Mouse (Mus musculus) limb, embryonic 15.5 days (tissue): ENCODE data around the gene Cacna2d3. TPM values are rescaled to one million over a fixed set of nuclear protein-coding genes. Genes with fewer than 3 reads are reported as not detected.

Source experiments
- ATAC-seq: fragments of 200-750 bp; cut with Nextera tagmentation; 2 replicates; pipeline ENCODE4 v1.8.0; 2017; ENCODE audit warnings: low read depth, moderate TSS enrichment; ENCODE audit not compliant: insufficient number of reproducible peaks, low FRiP score, low TSS enrichment
- H3K27ac ChIP-seq: fragments of 300-500 bp; sonication (generic); 2 replicates; pipeline ENCODE4 v1.5.1; 2015; ENCODE audit warnings: moderate library complexity, mild to moderate bottlenecking, inconsistent platforms
- H3K27me3 ChIP-seq: fragments of 300-500 bp; sonication (generic); 2 replicates; pipeline ENCODE4 v1.6.1; 2015; ENCODE audit warnings: inconsistent platforms
- H3K36me3 ChIP-seq: fragments of 300-500 bp; sonication (generic); 2 replicates; pipeline ENCODE4 v1.6.1; 2015; ENCODE audit warnings: inconsistent platforms
- H3K4me1 ChIP-seq: fragments of 300-500 bp; sonication (generic); 2 replicates; pipeline ENCODE4 v1.6.1; 2015; ENCODE audit warnings: inconsistent platforms
- H3K4me2 ChIP-seq: fragments of 300-500 bp; sonication (generic); 2 replicates; pipeline ENCODE4 v1.6.1; 2015; ENCODE audit warnings: mild to moderate bottlenecking, inconsistent platforms
- H3K4me3 ChIP-seq: fragments of 300-500 bp; sonication (generic); 2 replicates; pipeline ENCODE4 v1.5.1; 2015; ENCODE audit warnings: mild to moderate bottlenecking, inconsistent platforms
- H3K9ac ChIP-seq: fragments of 300-500 bp; sonication (generic); 2 replicates; pipeline ENCODE4 v1.6.1; 2015; ENCODE audit warnings: inconsistent platforms
- H3K9me3 ChIP-seq: fragments of 300-500 bp; sonication (generic); 2 replicates; pipeline ENCODE4 v1.6.1; 2016; ENCODE audit warnings: inconsistent platforms
- WGBS: fragments of 180-500 bp; shearing (Covaris S2); methylation state at CpG from one replicate; pipeline ENCODE4 v1.1.7; 2015; 5-methylcytosine and 5-hydroxymethylcytosine counted together
- polyA plus RNA-seq: library from polyadenylated mRNA; unstranded; fragments of >200 nt; fragmentation: Nextera tagmentation; extraction: Ambion mirVana; gene quantifications from 2 replicates; pipeline ENCODE4 v1.2.1, GENCODE M21; 2015

The Cacna2d3 gene
- polyA plus RNA-seq, 1 experiment from 2014 or later: 7.2 TPM

DNA sequence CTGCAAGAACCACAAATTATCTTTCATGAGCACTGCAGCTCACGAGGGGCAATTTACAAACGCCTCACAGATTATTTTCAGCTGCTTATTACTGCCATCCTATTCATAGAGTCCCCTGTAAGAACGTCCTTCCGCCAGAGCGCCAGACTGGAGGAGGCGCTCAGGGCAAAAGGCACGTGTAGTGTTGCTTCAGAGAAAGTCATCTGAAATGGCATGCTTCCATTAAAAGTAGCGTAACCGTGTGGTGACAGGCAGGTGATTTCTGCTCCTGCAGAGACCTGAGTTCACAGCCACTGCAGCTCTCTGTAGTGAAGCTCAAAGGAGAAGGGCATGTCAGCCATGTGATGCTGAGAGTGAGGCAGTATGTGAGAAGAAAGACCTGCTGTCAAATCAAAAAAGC is 691.1 kb downstream of the Cacna2d3 start:
- 40% methylated on average over 9 of the region's 9 CpGs for WGBS
- no peaks in the 10 kb centered on the region for H3K36me3 ChIP-seq
- H3K4me1 ChIP-seq: peaks cover 7% of the 10 kb centered on the region; the same call in 1 of the 2 replicates
- no peak overlapping the region for H3K4me3 ChIP-seq
- H3K27me3 ChIP-seq: no peaks in the 10 kb centered on the region
- H3K9ac ChIP-seq: no peak overlapping the region
- no peak overlapping the region for H3K4me2 ChIP-seq
- no peak for ATAC-seq
- no peak overlapping the region for H3K27ac ChIP-seq
- no peaks in the 10 kb centered on the region for H3K9me3 ChIP-seq

DNA sequence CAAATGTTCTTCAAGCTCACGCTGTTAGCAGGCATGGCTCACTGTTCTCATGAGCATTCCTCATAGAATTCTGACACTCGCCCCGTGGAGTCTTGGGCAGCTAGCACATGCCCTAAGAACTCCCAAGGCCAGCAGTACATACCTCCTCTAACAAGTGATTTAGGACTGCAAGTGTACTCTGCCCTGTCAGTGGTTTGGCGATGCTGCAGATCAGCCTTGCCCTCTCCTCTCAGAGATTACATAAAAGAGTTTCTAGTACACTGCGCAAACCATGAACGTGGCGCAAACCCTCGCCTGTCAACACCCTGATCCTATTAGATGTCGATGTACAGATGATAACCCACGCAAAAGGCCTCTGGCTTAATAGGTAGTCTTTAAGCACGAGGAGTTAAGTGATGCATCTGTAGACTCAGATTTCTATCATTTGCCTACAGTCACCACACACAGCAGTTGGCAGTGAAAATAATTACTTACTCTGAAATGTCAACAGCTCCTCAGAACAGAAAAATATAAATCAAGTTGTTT is 691.7 kb downstream of the Cacna2d3 start:
- H3K4me3 ChIP-seq: no peak overlapping the region
- H3K4me1 ChIP-seq: peaks cover 7% of the 10 kb centered on the region; the same call in 1 of the 2 replicates
- H3K9me3 ChIP-seq: no peaks in the 10 kb centered on the region
- WGBS: 62% methylated on average over 11 of the region's 11 CpGs
- H3K27ac ChIP-seq: no peak overlapping the region
- ATAC-seq: no peak
- no peaks in the 10 kb centered on the region for H3K36me3 ChIP-seq
- H3K27me3 ChIP-seq: no peaks in the 10 kb centered on the region
- H3K4me2 ChIP-seq: no peak overlapping the region
- H3K9ac ChIP-seq: no peak overlapping the region

DNA sequence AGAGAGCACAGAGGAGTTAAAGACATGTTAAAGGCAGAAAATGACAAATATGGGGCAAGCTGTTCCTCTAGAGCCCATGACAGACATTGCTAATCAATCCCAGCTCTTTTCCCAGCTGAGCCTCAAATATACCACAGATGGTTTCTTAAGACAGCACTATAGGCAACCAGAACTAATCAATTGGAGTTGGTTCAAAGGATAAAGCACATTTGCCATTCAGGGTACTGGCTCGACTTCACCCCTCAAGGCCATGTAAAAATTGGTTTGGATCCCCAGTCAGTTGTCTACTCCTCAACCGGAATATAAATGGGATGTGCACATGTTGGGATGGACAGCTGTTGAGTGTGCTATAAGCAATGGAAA is 692.6 kb downstream of the Cacna2d3 start:
- WGBS: 49% methylated on average over 2 of the region's 2 CpGs
- Histone ChIP-seq H3K4me3 (no peak overlapping the region), H3K4me2 (no peak overlapping the region), H3K9me3 (no peaks in the 10 kb centered on the region), H3K27ac (no peak overlapping the region), H3K4me1 (peaks cover 7% of the 10 kb centered on the region; the same call in 1 of the 2 replicates), H3K9ac (no peak overlapping the region), H3K27me3 (no peaks in the 10 kb centered on the region), H3K36me3 (no peaks in the 10 kb centered on the region)
- no peak for ATAC-seq

DNA sequence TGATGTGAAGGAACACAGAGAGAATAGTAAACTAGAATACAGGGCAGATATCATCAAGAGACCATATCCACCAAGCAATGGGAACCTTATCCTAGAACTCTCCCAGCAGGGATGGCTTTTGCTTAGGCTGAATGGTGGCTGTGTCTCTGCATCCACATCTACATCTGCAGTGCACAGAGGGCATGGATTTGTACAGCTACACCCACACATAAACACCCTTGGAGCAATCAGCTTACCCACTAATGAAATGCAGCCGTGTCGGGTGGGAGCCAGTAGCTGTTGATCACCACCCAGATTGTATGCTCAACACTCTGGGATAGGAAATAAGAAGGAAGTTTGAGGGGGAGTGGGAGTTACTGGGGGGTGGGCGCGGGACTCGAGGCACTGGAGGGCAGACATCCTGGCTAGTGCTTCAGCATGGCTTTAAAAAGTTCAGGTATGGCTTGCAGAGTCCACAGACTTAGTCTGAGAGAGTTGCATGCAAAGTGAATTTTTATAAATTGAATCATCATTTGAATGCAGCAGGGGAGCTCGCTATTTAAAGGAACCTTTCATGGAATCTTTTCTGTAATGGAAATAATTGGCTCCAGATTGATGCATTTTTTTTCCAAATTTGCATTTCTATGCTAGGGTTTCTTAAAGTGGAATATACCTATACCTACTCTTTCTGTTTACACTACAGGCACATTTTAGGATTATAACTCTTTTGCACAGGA is 693.1 kb downstream of the Cacna2d3 start:
- Histone ChIP-seq H3K27ac (peak overlapping the region; percentile 85), H3K4me3 (no peak overlapping the region), H3K4me1 (peaks cover 7% of the 10 kb centered on the region; the same call in 1 of the 2 replicates), H3K4me2 (0 out of 2 replicates have a peak overlapping the region, but pooled peaks have one; percentile 14), H3K27me3 (no peaks in the 10 kb centered on the region), H3K36me3 (no peaks in the 10 kb centered on the region), H3K9me3 (no peaks in the 10 kb centered on the region), H3K9ac (no peak overlapping the region)
- no peak for ATAC-seq
- WGBS: 34% methylated on average over 6 of the region's 6 CpGs

DNA sequence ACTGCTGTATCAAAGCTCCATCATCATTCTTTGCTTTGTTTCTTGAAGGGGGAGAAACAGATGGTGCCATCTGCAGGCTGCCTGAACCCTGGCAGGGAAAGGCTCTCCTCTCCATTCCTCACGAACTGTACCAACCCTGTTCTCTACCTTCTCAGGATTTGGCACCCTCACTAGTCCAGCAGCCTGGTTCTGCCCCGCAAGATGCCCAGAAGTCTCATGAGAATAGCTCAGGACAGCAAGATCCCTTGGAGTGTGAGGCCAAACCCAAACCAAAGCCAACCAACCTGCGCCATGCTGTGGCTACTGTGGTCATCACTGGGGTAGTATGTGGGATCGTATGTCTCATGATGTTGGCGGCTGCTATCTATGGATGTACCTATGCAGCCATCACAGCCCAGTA is 694.4 kb downstream of the Cacna2d3 start:
- Histone ChIP-seq H3K27ac (no peak overlapping the region), H3K9ac (no peak overlapping the region), H3K4me3 (no peak overlapping the region), H3K4me2 (no peak overlapping the region), H3K27me3 (no peaks in the 10 kb centered on the region), H3K9me3 (no peaks in the 10 kb centered on the region), H3K36me3 (no peaks in the 10 kb centered on the region), H3K4me1 (peaks cover 7% of the 10 kb centered on the region; the same call in 1 of the 2 replicates)
- WGBS: 88% methylated on average over 5 of the region's 5 CpGs
- no peak for ATAC-seq

DNA sequence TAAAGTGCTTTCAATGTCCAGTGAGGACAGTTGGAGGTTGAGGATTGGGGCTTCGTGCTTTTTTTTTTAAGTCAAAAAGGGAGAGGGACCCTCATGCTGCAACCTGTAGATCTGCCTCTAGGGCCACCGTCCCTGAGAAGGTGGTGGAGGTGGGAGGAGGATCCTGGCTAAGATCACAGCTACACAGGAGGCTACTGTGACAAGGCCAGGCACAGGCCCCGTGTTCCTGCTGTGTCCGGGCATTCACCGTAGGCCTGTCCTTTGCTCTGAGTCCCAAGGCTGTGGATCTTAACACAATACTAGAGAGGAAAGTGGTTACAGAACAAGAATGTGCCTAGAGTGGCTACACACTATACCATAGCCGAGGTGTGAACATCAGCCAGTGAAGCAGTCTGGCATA is 696.3 kb downstream of the Cacna2d3 start:
- no peaks in the 10 kb centered on the region for H3K9me3 ChIP-seq
- peaks cover 7% of the 10 kb centered on the region; the same call in 1 of the 2 replicates for H3K4me1 ChIP-seq
- no peak overlapping the region for H3K27ac ChIP-seq
- ATAC-seq: no peak
- H3K27me3 ChIP-seq: no peaks in the 10 kb centered on the region
- WGBS: 82% methylated on average over 6 of the region's 6 CpGs
- no peak overlapping the region for H3K4me3 ChIP-seq
- no peaks in the 10 kb centered on the region for H3K36me3 ChIP-seq
- H3K9ac ChIP-seq: no peak overlapping the region
- no peak overlapping the region for H3K4me2 ChIP-seq

DNA sequence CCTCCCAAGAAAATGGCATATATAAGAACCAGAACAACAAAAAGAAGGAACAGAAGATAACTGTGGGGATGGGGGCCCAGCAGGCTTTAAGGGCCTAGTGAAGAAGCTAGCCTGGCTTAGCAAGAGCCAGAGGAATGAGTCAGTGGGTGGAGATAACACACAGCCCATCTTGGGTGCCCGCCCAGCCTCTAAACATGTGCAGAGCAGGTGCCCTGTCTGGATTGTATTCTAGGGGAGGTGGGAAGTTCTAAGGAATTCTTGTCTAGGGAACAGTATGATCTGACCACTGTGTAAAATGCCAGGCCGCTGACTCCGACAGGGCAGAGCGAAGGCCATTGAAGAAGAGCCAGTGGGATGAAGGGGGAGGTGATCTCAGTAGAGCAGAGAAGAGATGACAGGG is 698.4 kb downstream of the Cacna2d3 start:
- 87% methylated on average over 4 of the region's 4 CpGs for WGBS
- Histone ChIP-seq H3K9ac (no peak overlapping the region), H3K27me3 (no peaks in the 10 kb centered on the region), H3K9me3 (no peaks in the 10 kb centered on the region), H3K36me3 (no peaks in the 10 kb centered on the region), H3K27ac (no peak overlapping the region), H3K4me1 (0 out of 2 replicates have a peak, but pooled peaks cover 3% of the 10 kb centered on the region), H3K4me2 (no peak overlapping the region), H3K4me3 (no peak overlapping the region)
- no peak for ATAC-seq

DNA sequence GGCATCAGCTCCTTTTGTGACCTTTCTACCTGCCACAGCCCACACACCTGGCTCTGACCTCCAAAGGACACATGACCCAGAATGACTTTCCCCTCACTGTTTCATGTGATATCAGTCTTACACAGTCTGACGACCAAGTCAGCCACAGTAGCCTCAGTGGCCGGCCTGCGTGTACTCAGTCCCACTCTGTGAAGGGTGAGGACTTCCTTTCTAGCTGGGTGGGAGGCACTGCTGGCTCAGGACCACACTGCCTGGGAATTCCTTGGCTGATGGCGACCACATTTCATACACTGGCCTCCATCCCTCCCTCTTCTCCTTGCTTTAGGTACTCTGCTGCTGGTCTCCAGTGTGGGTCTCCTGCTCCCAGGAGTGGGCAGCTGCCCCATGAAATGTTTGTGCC is 700.4 kb downstream of the Cacna2d3 start:
- 0 out of 2 replicates have a peak, but pooled peaks cover 5% of the 10 kb centered on the region for H3K4me1 ChIP-seq
- WGBS: 67% methylated on average over 4 of the region's 4 CpGs
- no peaks in the 10 kb centered on the region for H3K27me3 ChIP-seq
- H3K4me3 ChIP-seq: no peak overlapping the region
- H3K36me3 ChIP-seq: no peaks in the 10 kb centered on the region
- no peak overlapping the region for H3K4me2 ChIP-seq
- no peak overlapping the region for H3K9ac ChIP-seq
- no peaks in the 10 kb centered on the region for H3K9me3 ChIP-seq
- no peak overlapping the region for H3K27ac ChIP-seq
- ATAC-seq: no peak

DNA sequence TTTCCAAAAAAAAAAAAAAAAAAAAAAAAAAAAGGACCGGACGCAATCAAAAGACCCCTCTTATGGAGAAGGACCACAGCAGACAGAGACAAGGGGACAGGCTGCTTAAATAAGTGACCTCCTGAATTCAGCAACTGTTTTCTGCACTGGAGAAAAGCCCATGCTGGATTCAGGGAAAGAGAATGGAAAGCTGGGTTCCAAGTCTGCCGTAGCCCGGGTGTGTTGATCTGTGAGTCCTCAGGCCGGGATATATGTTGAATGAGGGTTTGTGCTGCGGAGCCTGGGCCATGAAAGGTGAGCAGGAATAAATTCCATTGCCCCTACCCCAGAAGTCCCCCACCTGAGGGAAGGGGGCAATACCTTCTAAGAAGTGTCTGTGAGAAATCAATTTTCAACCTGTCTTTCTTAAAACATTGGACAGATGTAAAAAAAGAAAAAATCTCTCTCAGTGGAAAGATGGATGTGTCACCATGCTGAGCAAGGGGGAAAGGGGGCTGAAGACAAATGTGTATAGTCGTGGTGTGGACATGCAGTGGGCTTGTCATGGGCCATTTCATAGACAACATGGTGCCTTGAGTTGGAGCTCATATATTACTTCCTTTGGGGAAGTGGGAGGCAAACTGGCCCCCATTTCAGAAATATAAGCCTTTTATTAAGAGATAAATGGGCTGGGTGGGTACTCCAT is 703.2 kb downstream of the Cacna2d3 start:
- H3K27ac ChIP-seq: no peak overlapping the region
- peaks cover 5% of the 10 kb centered on the region; the same call in 1 of the 2 replicates for H3K4me1 ChIP-seq
- no peak for ATAC-seq
- H3K36me3 ChIP-seq: no peaks in the 10 kb centered on the region
- no peak overlapping the region for H3K9ac ChIP-seq
- H3K9me3 ChIP-seq: no peaks in the 10 kb centered on the region
- 56% methylated on average over 7 of the region's 7 CpGs for WGBS
- no peaks in the 10 kb centered on the region for H3K27me3 ChIP-seq
- H3K4me3 ChIP-seq: no peak overlapping the region
- H3K4me2 ChIP-seq: no peak overlapping the region

DNA sequence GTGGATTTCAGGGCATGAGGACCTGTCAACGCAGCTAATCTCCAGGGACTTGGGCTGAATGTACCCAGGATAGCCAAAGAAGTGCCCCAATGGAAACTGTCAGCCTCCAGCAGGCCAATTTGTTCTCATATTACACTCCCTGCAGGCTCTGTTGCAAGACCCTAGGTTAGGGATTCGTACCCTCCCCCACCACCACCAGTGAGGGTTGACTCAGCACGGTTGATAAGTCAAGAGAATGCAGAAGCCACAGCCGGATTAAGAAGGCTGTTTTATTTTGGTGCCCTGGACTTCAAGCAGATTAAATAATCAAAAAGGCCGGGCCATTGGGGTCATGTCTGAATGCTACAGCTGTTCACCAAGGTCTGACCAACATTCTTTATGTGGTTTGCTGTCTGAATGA is 703.8 kb downstream of the Cacna2d3 start, which contains the start of gene Lrtm1:
Gene Lrtm1 (plus strand): TSS at position 326 of the 400 bp plus-strand sequence.
- no peak for ATAC-seq
- WGBS: 26% methylated on average over 5 of the region's 5 CpGs

DNA sequence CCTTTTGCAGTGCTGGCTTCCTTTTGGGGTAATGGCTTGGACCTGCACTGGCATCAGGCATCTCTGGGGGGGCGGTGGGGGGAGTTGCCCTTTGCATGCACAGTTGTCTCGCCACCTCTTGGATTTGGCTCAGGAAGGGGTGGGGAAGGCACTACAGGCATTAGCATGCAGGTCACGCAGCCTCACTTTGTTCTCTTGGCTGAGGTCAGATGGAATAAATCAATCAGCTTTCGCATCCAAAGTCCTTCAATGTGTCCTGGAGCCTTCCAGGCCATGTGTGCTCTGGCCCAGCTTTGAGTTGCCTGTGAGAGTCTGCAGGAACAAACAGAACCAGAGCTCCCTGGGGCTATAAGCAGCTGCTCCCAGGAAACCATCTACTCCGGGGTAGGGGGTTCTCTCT is 705.8 kb downstream of the Cacna2d3 start:
- Histone ChIP-seq H3K9ac (no peak overlapping the region), H3K27ac (no peak overlapping the region), H3K27me3 (no peaks in the 10 kb centered on the region), H3K4me2 (no peak overlapping the region), H3K4me1 (peaks cover 5% of the 10 kb centered on the region; the same call in 1 of the 2 replicates), H3K4me3 (no peak overlapping the region), H3K36me3 (no peaks in the 10 kb centered on the region), H3K9me3 (no peaks in the 10 kb centered on the region)
- 47% methylated on average over 5 of the region's 5 CpGs for WGBS
- ATAC-seq: no peak

More for the DNA sequence above, 703.8 kb downstream of the Cacna2d3 start, which contains the start of gene Lrtm1:
- H3K27me3 ChIP-seq: no peaks in the 10 kb centered on the region
- H3K4me3 ChIP-seq: no peak within 1 kb of the TSS
- H3K9me3 ChIP-seq: no peaks in the 10 kb centered on the region
- peaks cover 5% of the 10 kb centered on the region; the same call in 1 of the 2 replicates for H3K4me1 ChIP-seq
- no peaks in the 10 kb centered on the region for H3K36me3 ChIP-seq
- no peak within 1 kb of the TSS for H3K4me2 ChIP-seq
- H3K27ac ChIP-seq: no peak within 1 kb of the TSS
- H3K9ac ChIP-seq: no peak within 1 kb of the TSS

DNA sequence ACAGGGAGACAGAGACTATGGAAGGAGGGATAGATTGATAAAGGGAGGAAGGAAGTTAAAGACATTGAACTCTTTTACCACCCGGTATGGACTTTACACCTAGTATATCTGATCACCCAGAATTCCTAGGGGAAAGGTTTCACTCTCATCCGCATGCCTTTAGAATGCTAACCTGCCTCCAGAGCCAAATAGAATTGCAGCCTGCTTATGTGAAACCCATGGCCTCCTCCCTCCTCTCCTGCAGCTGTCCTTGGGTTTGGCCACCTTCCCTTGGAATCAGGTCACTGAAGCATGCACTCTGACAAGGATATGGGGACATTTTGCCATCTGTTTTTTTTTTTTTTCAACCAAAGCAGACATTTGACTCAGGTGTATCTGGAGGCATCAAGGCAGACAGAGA is 707.0 kb downstream of the Cacna2d3 start:
- no peaks in the 10 kb centered on the region for H3K27me3 ChIP-seq
- H3K36me3 ChIP-seq: no peaks in the 10 kb centered on the region
- no peak overlapping the region for H3K4me2 ChIP-seq
- H3K4me1 ChIP-seq: peaks cover 5% of the 10 kb centered on the region; the same call in 1 of the 2 replicates
- H3K4me3 ChIP-seq: no peak overlapping the region
- 70% methylated on average over 2 of the region's 2 CpGs for WGBS
- ATAC-seq: no peak
- H3K27ac ChIP-seq: no peak overlapping the region
- H3K9me3 ChIP-seq: no peaks in the 10 kb centered on the region
- no peak overlapping the region for H3K9ac ChIP-seq
